Mouse (Mus musculus) heart, postnatal 0 days (tissue): ENCODE data around the gene B230118H07Rik. TPM values are rescaled to one million over a fixed set of nuclear protein-coding genes. Genes with fewer than 3 reads are reported as not detected.

ENCODE experiments used
- ATAC-seq: fragments of 200-750 bp; cut with Nextera tagmentation; 2 replicates; pipeline ENCODE4 v1.8.0; 2017; ENCODE audit warnings: low read depth, moderate number of reproducible peaks, moderate library complexity; ENCODE audit not compliant: insufficient read depth
- DNase-seq: peaks from one replicate; pipeline ENCODE4 v3.0.0-alpha.2; 2016; ENCODE audit warnings: low spot score
- H3K27ac ChIP-seq: fragments of 300-500 bp; sonication (generic); 2 replicates; pipeline ENCODE4 v1.5.1; 2014; ENCODE audit warnings: low read depth, mild to moderate bottlenecking
- H3K27me3 ChIP-seq: fragments of 300-500 bp; sonication (generic); 2 replicates; pipeline ENCODE4 v1.6.1; 2014; ENCODE audit warnings: low read length, mixed read lengths; ENCODE audit not compliant: control insufficient read depth, insufficient read depth
- H3K36me3 ChIP-seq: fragments of 300-500 bp; sonication (generic); replicated peaks from 2 replicates; pipeline ENCODE4 v1.6.1; 2014; ENCODE audit warnings: low read length, mixed read lengths; ENCODE audit not compliant: control insufficient read depth, insufficient read depth
- H3K4me1 ChIP-seq: fragments of 300-500 bp; sonication (generic); 2 replicates; pipeline ENCODE4 v1.6.1; 2014; ENCODE audit warnings: antibody characterized with exemption; ENCODE audit not compliant: control insufficient read depth, insufficient read depth
- H3K4me2 ChIP-seq: fragments of 300-500 bp; sonication (generic); 2 replicates; pipeline ENCODE4 v1.6.1; 2014; ENCODE audit warnings: low read depth, mild to moderate bottlenecking, low read length, moderate library complexity
- H3K4me3 ChIP-seq: fragments of 300-500 bp; sonication (generic); 2 replicates; pipeline ENCODE4 v1.5.1; 2014; ENCODE audit warnings: low read depth, low read length
- H3K9ac ChIP-seq: fragments of 300-500 bp; sonication (generic); replicated peaks from 2 replicates; pipeline ENCODE4 v1.6.1; 2014; ENCODE audit warnings: low read depth, low read length, mixed read lengths
- H3K9me3 ChIP-seq: fragments of 300-500 bp; sonication (generic); replicated peaks from 2 replicates; pipeline ENCODE4 v1.6.1; 2016; ENCODE audit warnings: low read length; ENCODE audit not compliant: control insufficient read depth
- CTCF ChIP-seq: IDR thresholded peaks from 2 replicates; pipeline ENCODE4 v1.5.1; 2016; ENCODE audit warnings: antibody characterized with exemption, control low read depth, low read depth
- EP300 ChIP-seq: IDR thresholded peaks from 2 replicates; pipeline ENCODE4 v1.6.1; 2016; ENCODE audit warnings: antibody characterized with exemption, low read depth
- WGBS: fragments of 180-500 bp; shearing (Covaris S2); extraction: QIAGEN DNeasy Blood & Tissue Kit; methylation state at CpG from one replicate; pipeline ENCODE4 v1.1.7; 2014; 5-methylcytosine and 5-hydroxymethylcytosine counted together
- polyA plus RNA-seq: library from polyadenylated mRNA; unstranded; fragments of >200 nt; fragmentation: Nextera tagmentation; extraction: Ambion mirVana; gene quantifications from 2 replicates; pipeline ENCODE4 v1.2.1, GENCODE M21; 2015
- total RNA-seq: library from RNA; depleted of rRNA; stranded (reverse); fragments of >200 nt; gene quantifications from 2 replicates; pipeline ENCODE4 v1.2.3, GENCODE M21; 2014; ENCODE audit warnings: low replicate concordance; rRNA removed

Gene B230118H07Rik
- total RNA-seq (17.3 and 24.3 TPM in 2 replicates), polyA plus RNA-seq (85.5 and 92.1 TPM in 2 replicates)

DNA sequence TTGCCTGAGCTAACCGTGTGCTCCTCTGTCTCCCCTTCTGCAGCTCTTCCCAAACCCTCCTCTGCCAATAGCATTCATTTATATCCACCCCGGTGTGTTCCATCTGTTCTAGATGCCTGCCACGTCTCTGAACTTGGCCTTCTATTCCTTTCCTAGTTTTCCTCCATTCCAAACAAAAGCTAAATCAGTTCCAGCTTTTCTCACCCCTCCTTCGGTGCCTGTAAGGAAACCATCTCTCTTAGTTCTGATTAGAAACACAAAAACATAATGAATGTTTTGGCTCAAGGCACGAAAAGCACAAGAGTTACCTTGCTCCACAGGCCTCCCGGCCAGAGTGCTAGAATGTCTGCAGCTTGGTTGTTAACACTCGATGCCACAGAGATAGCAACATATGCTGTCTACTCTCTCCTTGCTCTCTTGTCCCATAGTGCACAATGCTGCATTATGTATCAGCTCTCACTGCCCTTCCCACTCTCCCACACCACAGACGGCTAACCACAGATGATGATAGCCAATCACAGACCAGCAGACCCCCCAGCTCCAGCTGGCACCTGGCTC lies at the start of gene B230118H07Rik, which contains the start of gene Rag1:
Gene B230118H07Rik (minus strand): TSS at position 419 of the 558 bp plus-strand sequence.
Gene Rag1 (minus strand): TSS at position 388 of the 558 bp plus-strand sequence.
- Histone ChIP-seq H3K4me2 (peak within 1 kb of the TSS; percentile 22; the same call in 1 of the 2 replicates), H3K27me3 (no peaks in the 10 kb centered on the region; the same call in 1 of the 2 replicates), H3K9ac (no peak within 1 kb of the TSS), H3K4me3 (peak within 1 kb of the TSS; percentile 29; the same call in 1 of the 2 replicates), H3K4me1 (no peaks in the 10 kb centered on the region), H3K9me3 (no peaks in the 10 kb centered on the region), H3K36me3 (no peaks in the 10 kb centered on the region), H3K27ac (no peak within 1 kb of the TSS)
- no peak for ATAC-seq
- 27% methylated on average over 8 of the region's 8 CpGs for WGBS
- TF ChIP-seq EP300 (no peak), CTCF (no peak)
- no peak for DNase-seq

DNA sequence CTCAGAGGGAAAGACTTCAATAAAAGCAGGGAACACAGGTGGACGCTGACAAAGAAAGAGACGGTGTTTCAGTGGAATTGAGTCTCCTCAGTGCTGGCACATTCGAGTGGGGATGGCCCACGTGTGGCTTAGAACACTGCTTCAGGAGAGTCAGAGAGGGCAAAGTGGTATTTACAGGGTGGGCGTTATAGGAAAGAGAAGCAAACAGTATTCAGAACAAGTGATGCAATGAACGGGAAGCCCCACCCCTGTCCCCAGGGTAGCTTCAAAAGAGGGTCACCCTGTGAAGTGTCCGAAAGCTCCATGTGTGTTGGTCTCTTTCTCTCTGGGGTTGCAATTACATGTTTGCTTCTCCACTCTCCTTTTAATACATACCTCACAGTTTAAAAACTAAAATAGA lies 46.3 kb upstream of the B230118H07Rik start:
- Histone ChIP-seq H3K36me3 (peaks cover 53% of the 10 kb centered on the region), H3K9ac (no peak overlapping the region), H3K4me2 (no peak overlapping the region), H3K27ac (no peak overlapping the region), H3K4me3 (no peak overlapping the region), H3K27me3 (no peaks in the 10 kb centered on the region), H3K4me1 (no peaks in the 10 kb centered on the region), H3K9me3 (no peaks in the 10 kb centered on the region)
- DNase-seq (no peak), ATAC-seq (no peak)
- TF ChIP-seq EP300 (no peak), CTCF (no peak)
- 87% methylated on average over 7 of the region's 7 CpGs for WGBS

GRCm38 (mm10) chr2:101693577-101694215 lies 44.4 kb upstream of the B230118H07Rik start:
- peak; percentile 16 for DNase-seq
- H3K27ac ChIP-seq = no peak overlapping the region
- H3K4me3 ChIP-seq = no peak overlapping the region
- peaks cover 69% of the 10 kb centered on the region for H3K36me3 ChIP-seq
- TF ChIP-seq EP300 (no peak), CTCF (peak; percentile 64)
- ATAC-seq = no peak
- H3K27me3 ChIP-seq = no peaks in the 10 kb centered on the region
- H3K4me1 ChIP-seq = no peaks in the 10 kb centered on the region
- no peak overlapping the region for H3K4me2 ChIP-seq
- H3K9me3 ChIP-seq = no peaks in the 10 kb centered on the region
- 53% methylated on average over 5 of the region's 5 CpGs for WGBS
- no peak overlapping the region for H3K9ac ChIP-seq

GRCm38 (mm10) chr2:101693043-101693442 lies 43.7 kb upstream of the B230118H07Rik start:
- no peak overlapping the region for H3K27ac ChIP-seq
- H3K9me3 ChIP-seq = no peaks in the 10 kb centered on the region
- TF ChIP-seq EP300 = no peak
- no peak for TF ChIP-seq CTCF
- WGBS = 33% methylated on average over 4 of the region's 4 CpGs
- no peak overlapping the region for H3K4me2 ChIP-seq
- no peaks in the 10 kb centered on the region for H3K4me1 ChIP-seq
- peaks cover 69% of the 10 kb centered on the region for H3K36me3 ChIP-seq
- H3K27me3 ChIP-seq = no peaks in the 10 kb centered on the region
- no peak overlapping the region for H3K4me3 ChIP-seq
- no peak overlapping the region for H3K9ac ChIP-seq
- DNase-seq (no peak), ATAC-seq (no peak)

DNA sequence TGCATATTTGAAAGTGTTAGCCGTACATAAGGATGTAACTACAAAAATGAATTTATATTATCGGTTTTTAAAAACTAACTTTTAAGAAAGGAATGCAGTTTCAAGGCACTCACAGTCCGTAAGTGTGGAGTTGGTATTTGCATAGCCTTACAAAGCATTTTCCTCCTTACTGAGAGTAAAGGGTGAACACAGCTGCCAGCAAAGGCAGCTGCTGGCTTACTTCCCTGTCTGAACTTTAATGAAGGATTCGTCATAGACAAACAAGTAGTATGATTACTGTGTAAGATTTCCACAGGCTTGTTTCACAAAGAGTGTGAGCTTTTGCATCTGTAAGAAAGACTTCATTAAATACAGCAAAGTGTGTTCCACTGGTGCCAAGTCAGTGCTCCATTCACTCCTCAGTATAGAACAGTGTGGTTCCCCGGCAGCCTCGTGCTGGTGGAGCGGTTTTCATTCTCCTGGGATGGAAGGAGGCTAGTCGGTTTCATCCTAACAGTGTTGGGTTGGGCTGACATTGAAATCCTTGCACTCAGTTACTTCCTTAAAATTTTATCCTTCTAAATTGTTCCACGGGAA lies 41.0 kb upstream of the B230118H07Rik start:
- H3K36me3 ChIP-seq = peaks cover 69% of the 10 kb centered on the region
- TF ChIP-seq EP300 (no peak), CTCF (no peak)
- H3K4me3 ChIP-seq = no peak overlapping the region
- H3K9ac ChIP-seq = no peak overlapping the region
- no peaks in the 10 kb centered on the region for H3K27me3 ChIP-seq
- no peak overlapping the region for H3K4me2 ChIP-seq
- ATAC-seq (no peak), DNase-seq (no peak)
- H3K27ac ChIP-seq = no peak overlapping the region
- 91% methylated on average over 9 of the region's 9 CpGs for WGBS
- H3K4me1 ChIP-seq = no peaks in the 10 kb centered on the region
- no peaks in the 10 kb centered on the region for H3K9me3 ChIP-seq
